Mouse (Mus musculus) kidney, postnatal 0 days (tissue): ENCODE data around the gene Hdac7. TPM values are rescaled to one million over a fixed set of nuclear protein-coding genes. Genes with fewer than 3 reads are reported as not detected.

ENCODE experiments used
- ATAC-seq: fragments of 200-750 bp; cut with Nextera tagmentation; replicated peaks from 2 replicates; pipeline ENCODE4 v1.8.0; 2017; ENCODE audit warnings: low read depth, moderate number of reproducible peaks, moderate TSS enrichment, moderate library complexity; ENCODE audit not compliant: low FRiP score
- DNase-seq: peaks from one replicate; pipeline ENCODE4 v3.0.0-alpha.2; 2016; ENCODE audit warnings: low spot score
- H3K27ac ChIP-seq: fragments of 300-500 bp; sonication (generic); 2 replicates; pipeline ENCODE4 v1.5.1; 2014; ENCODE audit warnings: mild to moderate bottlenecking
- H3K27me3 ChIP-seq: fragments of 300-500 bp; sonication (generic); 2 replicates; pipeline ENCODE4 v1.6.1; 2014; ENCODE audit warnings: low read length, mixed read lengths; ENCODE audit not compliant: insufficient read depth
- H3K36me3 ChIP-seq: fragments of 300-500 bp; sonication (generic); 2 replicates; pipeline ENCODE4 v1.6.1; 2014; ENCODE audit warnings: low read length, mixed read lengths; ENCODE audit not compliant: insufficient read depth
- H3K4me1 ChIP-seq: fragments of 300-500 bp; sonication (generic); replicated peaks from 2 replicates; pipeline ENCODE4 v1.6.1; 2014; ENCODE audit warnings: antibody characterized with exemption, low read length, mixed read lengths; ENCODE audit not compliant: insufficient read depth
- H3K4me2 ChIP-seq: fragments of 300-500 bp; sonication (generic); 2 replicates; pipeline ENCODE4 v1.6.1; 2014; ENCODE audit warnings: mild to moderate bottlenecking, low read length, moderate library complexity, mixed read lengths
- H3K4me3 ChIP-seq: fragments of 300-500 bp; sonication (generic); replicated peaks from 2 replicates; pipeline ENCODE4 v1.5.1; 2014; ENCODE audit warnings: low read depth, low read length
- H3K9ac ChIP-seq: fragments of 300-500 bp; sonication (generic); 2 replicates; pipeline ENCODE4 v1.6.1; 2014; ENCODE audit warnings: low read depth, low read length
- H3K9me3 ChIP-seq: fragments of 300-500 bp; sonication (generic); replicated peaks from 2 replicates; pipeline ENCODE4 v1.6.1; 2016; ENCODE audit warnings: low read length, inconsistent platforms, mixed read lengths
- CTCF ChIP-seq: IDR thresholded peaks from 2 replicates; pipeline ENCODE4 v1.5.1; 2016; ENCODE audit warnings: antibody characterized with exemption, low read depth, mild to moderate bottlenecking, moderate library complexity
- WGBS: fragments of 180-500 bp; shearing (Covaris S2); extraction: QIAGEN DNeasy Blood & Tissue Kit; methylation state at CpG from one replicate; pipeline ENCODE4 v1.1.7; 2014; 5-methylcytosine and 5-hydroxymethylcytosine counted together
- polyA plus RNA-seq: library from polyadenylated mRNA; unstranded; fragments of >200 nt; fragmentation: Nextera tagmentation; extraction: Ambion mirVana; gene quantifications from 2 replicates; pipeline ENCODE4 v1.2.1, GENCODE M21; 2015

Gene Hdac7
- polyA plus RNA-seq, 1 experiment from 2014 or later: 24.7 TPM

DNA sequence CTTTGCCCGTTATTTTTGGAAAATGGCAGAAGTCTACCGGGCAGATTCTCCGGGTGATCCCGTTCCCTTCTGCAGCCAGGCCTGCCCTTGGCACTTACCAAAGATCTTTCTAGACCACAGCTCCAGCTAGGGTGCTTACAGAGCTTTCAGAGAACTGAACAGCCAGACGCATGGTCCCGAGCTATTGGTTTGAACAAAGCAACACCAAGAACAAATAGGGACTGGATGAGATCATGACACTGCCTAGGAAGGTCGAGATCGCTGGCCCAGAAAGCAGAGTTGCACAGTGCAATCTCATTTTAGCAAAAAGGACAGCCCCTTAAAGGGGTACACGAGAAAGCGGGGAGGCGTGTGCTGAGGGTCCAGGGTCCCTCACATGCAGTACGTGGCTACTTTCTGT, 20.8 kb downstream of the Hdac7 start:
- no peak for ATAC-seq
- Histone ChIP-seq H3K4me3 (no peak overlapping the region), H3K9me3 (no peaks in the 10 kb centered on the region), H3K36me3 (0 out of 2 replicates have a peak, but pooled peaks cover 14% of the 10 kb centered on the region), H3K27ac (no peak overlapping the region), H3K4me1 (peaks cover 66% of the 10 kb centered on the region), H3K9ac (no peak overlapping the region), H3K4me2 (no peak overlapping the region), H3K27me3 (no peaks in the 10 kb centered on the region)
- DNase-seq: no peak
- no peak for TF ChIP-seq CTCF
- 75% methylated on average over 12 of the region's 12 CpGs for WGBS

DNA sequence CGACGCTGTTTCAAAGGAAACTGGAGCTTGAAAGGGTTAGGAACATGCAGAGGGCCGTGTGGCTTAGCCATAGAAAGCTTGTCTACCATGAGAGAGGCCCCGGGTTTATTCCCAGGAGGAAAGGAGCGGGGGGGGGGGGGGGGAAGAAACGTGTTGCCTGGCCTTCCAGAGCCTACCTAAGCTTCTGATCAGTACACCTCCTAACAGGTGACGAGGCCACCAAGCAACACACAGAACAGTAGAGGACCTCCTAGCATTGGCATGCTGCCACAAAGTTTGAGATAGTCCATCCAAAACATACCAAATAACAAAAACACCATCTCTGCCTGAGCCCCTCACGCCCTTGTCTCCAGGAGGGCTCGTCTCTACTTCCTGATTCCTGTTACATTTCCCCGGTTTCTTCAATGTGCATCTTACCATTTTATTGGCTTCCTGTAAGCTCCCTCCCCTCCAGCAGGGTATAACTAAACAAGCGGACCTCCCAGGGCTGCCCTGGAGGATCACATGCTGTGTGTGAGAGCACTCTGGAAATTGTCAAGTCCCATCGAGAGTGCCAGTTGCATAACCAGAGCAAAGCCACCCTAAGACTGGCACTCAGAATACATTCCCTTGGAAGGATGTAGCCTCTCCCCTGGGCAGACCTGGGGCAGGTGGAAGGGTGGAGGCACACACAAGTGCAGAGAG, 21.6 kb downstream of the Hdac7 start:
- Histone ChIP-seq H3K9ac (no peak overlapping the region), H3K27ac (peak overlapping the region; percentile 84; the same call in 1 of the 2 replicates)
- 32% methylated on average over 11 of the region's 12 CpGs for WGBS

DNA sequence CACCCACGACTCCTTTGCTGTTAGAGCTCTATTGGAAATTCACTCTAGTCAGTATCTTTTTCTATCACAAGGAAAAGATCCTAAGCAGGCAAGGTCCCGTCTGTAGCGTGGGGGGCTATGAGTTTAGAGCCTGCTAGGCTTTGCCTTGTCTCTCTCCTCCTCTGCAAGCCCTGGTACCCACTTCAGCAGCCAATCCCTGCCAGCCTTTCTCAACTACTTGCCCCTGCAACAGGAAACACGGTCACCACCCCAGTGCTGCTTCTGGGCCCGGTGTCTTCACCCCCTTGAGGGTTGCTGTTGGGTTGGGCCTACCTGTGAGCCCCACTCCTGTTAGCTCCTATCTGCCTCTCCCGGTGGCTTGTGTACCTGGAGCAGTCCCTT, 22.3 kb downstream of the Hdac7 start:
- H3K9ac ChIP-seq: no peak overlapping the region
- H3K4me2 ChIP-seq: 0 out of 2 replicates have a peak overlapping the region, but pooled peaks have one; percentile 7
- H3K4me3 ChIP-seq: no peak overlapping the region
- H3K27me3 ChIP-seq: no peaks in the 10 kb centered on the region
- H3K36me3 ChIP-seq: 0 out of 2 replicates have a peak, but pooled peaks cover 14% of the 10 kb centered on the region
- DNase-seq (no peak), ATAC-seq (no peak)
- peak overlapping the region; percentile 84 for H3K27ac ChIP-seq
- H3K4me1 ChIP-seq: peaks cover 61% of the 10 kb centered on the region
- no peaks in the 10 kb centered on the region for H3K9me3 ChIP-seq
- WGBS: 52% methylated on average over 6 of the region's 6 CpGs
- no peak for TF ChIP-seq CTCF

More for the DNA sequence above, 21.6 kb downstream of the Hdac7 start:
- no peaks in the 10 kb centered on the region for H3K27me3 ChIP-seq
- ATAC-seq: no peak
- no peaks in the 10 kb centered on the region for H3K9me3 ChIP-seq
- peaks cover 61% of the 10 kb centered on the region for H3K4me1 ChIP-seq
- no peak; the same call in 1 of the 2 replicates for TF ChIP-seq CTCF
- H3K36me3 ChIP-seq: 0 out of 2 replicates have a peak, but pooled peaks cover 14% of the 10 kb centered on the region
- no peak overlapping the region for H3K4me3 ChIP-seq
- peak; percentile 19 for DNase-seq
- H3K4me2 ChIP-seq: no peak overlapping the region

DNA sequence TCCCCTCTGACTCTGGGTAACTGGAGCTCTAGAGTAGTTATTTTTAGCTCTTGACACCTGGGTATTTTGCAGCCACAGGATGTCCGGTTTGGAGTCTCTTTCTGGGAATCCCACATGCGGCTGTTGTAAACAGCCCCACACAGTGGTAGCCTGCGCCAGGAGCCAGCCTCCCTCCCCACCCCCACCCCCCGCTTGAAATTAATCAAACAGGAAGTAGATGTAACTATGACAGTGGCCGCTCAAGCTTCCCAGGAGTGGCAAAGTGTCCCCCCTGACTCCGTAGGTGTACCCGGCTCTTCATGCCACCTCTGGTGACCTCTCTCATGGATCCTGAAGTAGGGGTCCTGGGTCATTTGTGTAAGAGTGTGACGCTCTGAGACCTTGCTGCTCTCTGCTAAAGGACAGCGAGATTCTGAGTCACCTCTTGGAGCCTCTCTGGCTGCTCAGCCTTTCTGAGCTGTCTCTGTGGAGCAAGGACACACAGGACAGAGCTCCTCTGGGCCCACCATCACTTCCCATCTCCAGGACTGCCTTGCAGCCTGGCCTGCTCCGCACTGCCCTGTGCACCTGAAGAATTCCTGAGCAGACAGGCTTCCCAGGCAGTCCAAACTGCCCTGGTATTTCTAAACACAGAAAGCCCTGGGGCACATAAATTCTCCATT, 22.9 kb downstream of the Hdac7 start:
- TF ChIP-seq CTCF: peak; percentile 25; the same call in 1 of the 2 replicates
- no peak overlapping the region for H3K4me3 ChIP-seq
- no peak overlapping the region for H3K9ac ChIP-seq
- WGBS: 22% methylated on average over 10 of the region's 10 CpGs
- H3K4me2 ChIP-seq: peak overlapping the region; percentile 7; the same call in 1 of the 2 replicates
- peak; percentile 50 for ATAC-seq
- no peaks in the 10 kb centered on the region for H3K27me3 ChIP-seq
- H3K9me3 ChIP-seq: no peaks in the 10 kb centered on the region
- peak; percentile 80 for DNase-seq
- H3K4me1 ChIP-seq: peaks cover 57% of the 10 kb centered on the region
- H3K27ac ChIP-seq: peak overlapping the region; percentile 84
- H3K36me3 ChIP-seq: 0 out of 2 replicates have a peak, but pooled peaks cover 12% of the 10 kb centered on the region

DNA sequence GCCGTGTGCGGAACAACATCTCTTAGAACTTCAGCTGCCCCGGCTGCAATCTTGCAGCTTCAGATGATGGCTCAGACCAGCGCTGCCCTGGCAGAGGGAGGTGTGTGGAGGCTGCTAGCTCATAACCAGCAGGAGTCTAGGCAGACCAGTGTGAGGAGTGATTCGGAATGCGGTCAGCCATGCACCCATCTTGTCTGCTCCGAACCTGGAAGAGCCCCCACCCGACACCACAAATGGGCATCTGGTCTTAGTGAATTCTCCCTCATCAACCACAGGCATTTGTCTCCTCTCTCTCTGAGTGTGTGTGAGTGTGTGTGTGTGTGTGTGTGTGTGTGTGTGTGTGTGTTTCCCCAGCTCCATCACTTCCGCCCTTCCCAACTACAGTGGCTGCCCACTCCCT, 24.4 kb downstream of the Hdac7 start:
- Histone ChIP-seq H3K36me3 (0 out of 2 replicates have a peak, but pooled peaks cover 11% of the 10 kb centered on the region), H3K27ac (no peak overlapping the region), H3K9ac (no peak overlapping the region), H3K4me3 (no peak overlapping the region), H3K27me3 (no peaks in the 10 kb centered on the region), H3K9me3 (no peaks in the 10 kb centered on the region), H3K4me2 (no peak overlapping the region), H3K4me1 (peaks cover 47% of the 10 kb centered on the region)
- DNase-seq: no peak
- no peak for TF ChIP-seq CTCF
- ATAC-seq: no peak
- 67% methylated on average over 9 of the region's 9 CpGs for WGBS

DNA sequence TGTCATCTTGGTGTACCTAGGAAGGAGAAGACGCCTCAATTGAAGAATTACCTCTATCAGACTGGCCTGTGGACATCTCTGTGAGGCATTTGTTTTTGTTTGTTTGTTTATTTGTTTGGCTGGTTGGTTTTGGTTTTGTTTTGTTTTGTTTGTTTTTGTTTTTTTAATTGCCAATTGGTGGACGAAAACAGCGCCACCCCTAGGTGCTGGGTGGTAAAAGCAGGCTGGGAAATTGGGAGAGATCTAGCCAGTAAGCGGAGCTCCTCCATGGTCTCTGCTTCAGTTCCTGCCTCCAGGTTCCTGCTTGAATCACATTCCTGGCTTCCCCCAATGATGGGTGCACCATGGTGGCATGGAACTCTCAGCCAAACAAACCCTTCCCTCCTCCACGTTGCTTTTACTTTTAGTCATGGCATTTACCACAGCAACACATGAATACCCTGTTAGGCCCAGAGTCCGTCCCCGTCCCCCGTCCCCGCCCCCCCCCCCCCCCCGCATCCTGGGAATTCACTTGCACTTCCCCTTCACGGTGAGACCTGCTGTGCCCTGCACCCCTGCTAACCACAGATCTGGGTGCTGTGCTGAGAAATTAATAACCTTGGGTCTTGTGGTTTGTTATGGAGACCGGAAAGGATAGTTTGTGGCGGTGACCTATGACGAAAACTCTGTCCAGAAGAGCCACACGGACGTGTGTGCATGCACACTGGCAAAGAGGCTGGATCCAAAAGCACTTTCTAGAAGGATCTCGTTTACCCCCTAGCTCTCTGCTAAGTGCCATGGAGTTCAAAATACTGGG, 27.9 kb downstream of the Hdac7 start:
- H3K9me3 ChIP-seq: no peaks in the 10 kb centered on the region
- H3K27ac ChIP-seq: no peak overlapping the region
- H3K4me3 ChIP-seq: no peak overlapping the region
- 0 out of 2 replicates have a peak, but pooled peaks cover 3% of the 10 kb centered on the region for H3K36me3 ChIP-seq
- H3K27me3 ChIP-seq: no peaks in the 10 kb centered on the region
- ATAC-seq (no peak), DNase-seq (no peak)
- peaks cover 41% of the 10 kb centered on the region for H3K4me1 ChIP-seq
- H3K9ac ChIP-seq: no peak overlapping the region
- peak; percentile 27; the same call in 1 of the 2 replicates for TF ChIP-seq CTCF
- no peak overlapping the region for H3K4me2 ChIP-seq
- 92% methylated on average over 16 of the region's 17 CpGs for WGBS
